Mouse (Mus musculus) CH12.LX (cell line): ENCODE measurements at regions not wholly inside any gene's neighbourhood (a gene's known extent, or its start where the extent isn't known, plus 50 kb on each side); places are given as distances from the start of the nearest gene placed in this dataset.

Experiments
- DNase-seq: peaks from one replicate; pipeline ENCODE4 v3.0.0-alpha.2; 2013; ENCODE audit errors: extremely low read depth
- H3K27ac ChIP-seq: 2 replicates; pipeline ENCODE4 v1.5.1; 2012; ENCODE audit warnings: low read depth, mild to moderate bottlenecking, control low read depth, moderate library complexity; ENCODE audit not compliant: insufficient read depth
- H3K27me3 ChIP-seq: replicated peaks from 2 replicates; pipeline ENCODE3; 2012; ENCODE audit warnings: inconsistent platforms
- H3K36me3 ChIP-seq, 2 experiments: replicated peaks in 1 of 2; 2 replicates each; pipeline versions ENCODE3 to v1.6.1; 2012; ENCODE audit warnings: inconsistent platforms in 1 of 2, low read length in 1 of 2, mild to moderate bottlenecking in 1 of 2, mixed read lengths in 1 of 2, moderate library complexity in 1 of 2; ENCODE audit not compliant: control insufficient read depth in 1 of 2, insufficient read depth in 1 of 2
- H3K4me1 ChIP-seq, 2 experiments: 2 replicates each; pipeline ENCODE4 v1.6.1; 2012; ENCODE audit warnings: inconsistent platforms in 1 of 2, moderate library complexity in 1 of 2; ENCODE audit not compliant: insufficient read depth in 2 of 2, control insufficient read depth in 1 of 2
- H3K4me2 ChIP-seq: 2 replicates; pipeline ENCODE4 v1.6.1; 2012; ENCODE audit warnings: low read depth, mild to moderate bottlenecking, control low read depth; ENCODE audit not compliant: poor library complexity, insufficient read depth, severe bottlenecking
- H3K4me3 ChIP-seq, 3 experiments: fragments of 150-350 bp in 1 of 3; sonication (generic) in 1 of 3; replicated peaks in 1 of 3; 2 replicates each; pipeline versions ENCODE3 to v1.5.1; 2011 to 2012; ENCODE audit warnings: low read depth in 2 of 3, low read length in 2 of 3, mild to moderate bottlenecking in 2 of 3, moderate library complexity in 2 of 3, control low read depth in 1 of 3, improper control_type of control experiment in 1 of 3, inconsistent platforms in 1 of 3, mixed read lengths in 1 of 3; ENCODE audit not compliant: poor library complexity in 1 of 3
- H3K79me2 ChIP-seq: replicated peaks from 2 replicates; pipeline ENCODE4 v1.6.1; 2012; ENCODE audit warnings: mild to moderate bottlenecking, moderate library complexity; ENCODE audit not compliant: control insufficient read depth, poor library complexity, insufficient read depth, severe bottlenecking; ENCODE audit errors: extremely low read depth
- H3K9ac ChIP-seq: 2 replicates; pipeline ENCODE4 v1.6.1; 2012; ENCODE audit warnings: low read depth, mild to moderate bottlenecking, control low read depth, moderate library complexity; ENCODE audit not compliant: insufficient read depth
- H3K9me3 ChIP-seq: replicated peaks from 2 replicates; pipeline ENCODE3; 2012; ENCODE audit warnings: low read length, inconsistent platforms, mixed read lengths
- BHLHE40 ChIP-seq: IDR thresholded peaks from 2 replicates; pipeline ENCODE4 v1.6.1; 2011; ENCODE audit warnings: mild to moderate bottlenecking, low read depth, low read length, improper control_type of control experiment
- CHD1 ChIP-seq: IDR thresholded peaks from 2 replicates; pipeline ENCODE4 v1.6.1; 2012; ENCODE audit warnings: low read depth, low read length, improper control_type of control experiment, inconsistent platforms
- CTCF ChIP-seq, 2 experiments: IDR thresholded peaks in 1 of 2; conservative IDR thresholded peaks in 1 of 2; 2 replicates each; pipeline ENCODE4 v1.5.1; 2011 to 2012; ENCODE audit warnings: low read depth in 2 of 2, low read length in 2 of 2, improper control_type of control experiment in 1 of 2, inconsistent platforms in 1 of 2, mild to moderate bottlenecking in 1 of 2, moderate library complexity in 1 of 2
- EP300 ChIP-seq: IDR thresholded peaks from 2 replicates; pipeline ENCODE4 v1.6.1; 2011; ENCODE audit warnings: low read length, improper control_type of control experiment
- ETS1 ChIP-seq: conservative IDR thresholded peaks from 2 replicates; pipeline ENCODE4 v1.6.1; 2012; ENCODE audit warnings: low read depth, mild to moderate bottlenecking, inconsistent platforms, low read length, improper control_type of control experiment, moderate library complexity
- IRF4 ChIP-seq: IDR thresholded peaks from 2 replicates; pipeline ENCODE4 v1.6.1; 2014; ENCODE audit warnings: low read depth, mild to moderate bottlenecking, inconsistent platforms, low read length, improper control_type of control experiment
- JUN ChIP-seq: IDR thresholded peaks from 2 replicates; pipeline ENCODE4 v1.6.1; 2011; ENCODE audit warnings: low read depth, mild to moderate bottlenecking, low read length, improper control_type of control experiment, moderate library complexity; ENCODE audit not compliant: insufficient read depth
- MAX ChIP-seq: IDR thresholded peaks from 2 replicates; pipeline ENCODE4 v1.6.1; 2011; ENCODE audit warnings: low read length, improper control_type of control experiment
- MAZ ChIP-seq: IDR thresholded peaks from 2 replicates; pipeline ENCODE4 v1.6.1; 2012; ENCODE audit warnings: low read depth, mild to moderate bottlenecking, inconsistent platforms, low read length, improper control_type of control experiment, moderate library complexity
- MXI1 ChIP-seq: IDR thresholded peaks from 2 replicates; pipeline ENCODE4 v1.6.1; 2011; ENCODE audit warnings: mild to moderate bottlenecking, low read depth, low read length, improper control_type of control experiment
- NRF1 ChIP-seq: IDR thresholded peaks from 2 replicates; pipeline ENCODE4 v1.6.1; 2014; ENCODE audit warnings: low read depth, mild to moderate bottlenecking, inconsistent platforms, low read length, improper control_type of control experiment, moderate library complexity
- PAX5 ChIP-seq: IDR thresholded peaks from 2 replicates; pipeline ENCODE4 v1.6.1; 2012; ENCODE audit warnings: low read length, inconsistent platforms, mixed read lengths
- POLR2A ChIP-seq: IDR thresholded peaks from 2 replicates; pipeline ENCODE4 v1.6.1; 2011; ENCODE audit warnings: low read depth, mild to moderate bottlenecking, improper control_type of control experiment, low read length
- RAD21 ChIP-seq: IDR thresholded peaks from 2 replicates; pipeline ENCODE4 v1.6.1; 2011; ENCODE audit warnings: low read depth, mild to moderate bottlenecking, low read length, improper control_type of control experiment, moderate library complexity
- RCOR1 ChIP-seq: conservative IDR thresholded peaks from 2 replicates; pipeline ENCODE4 v1.6.1; 2012; ENCODE audit warnings: low read depth, mild to moderate bottlenecking, inconsistent platforms, low read length, improper control_type of control experiment
- SIN3A ChIP-seq: IDR thresholded peaks from 2 replicates; pipeline ENCODE4 v1.6.1; 2012; ENCODE audit warnings: low read length, improper control_type of control experiment, inconsistent platforms
- SMC3 ChIP-seq: IDR thresholded peaks from 2 replicates; pipeline ENCODE4 v1.6.1; 2011; ENCODE audit warnings: low read depth, low read length, improper control_type of control experiment
- TCF12 ChIP-seq: IDR thresholded peaks from 2 replicates; pipeline ENCODE4 v1.6.1; 2014; ENCODE audit warnings: low read depth, mild to moderate bottlenecking, inconsistent platforms, low read length, improper control_type of control experiment
- USF1 ChIP-seq: IDR thresholded peaks from 2 replicates; pipeline ENCODE4 v1.6.1; 2014; ENCODE audit warnings: low read depth, mild to moderate bottlenecking, inconsistent platforms, low read length, improper control_type of control experiment
- ZC3H11A ChIP-seq: IDR thresholded peaks from 2 replicates; pipeline ENCODE4 v1.6.1; 2012; ENCODE audit warnings: low read depth, mild to moderate bottlenecking, inconsistent platforms, low read length, improper control_type of control experiment
- ZNF384 ChIP-seq: IDR thresholded peaks from 2 replicates; pipeline ENCODE4 v1.6.1; 2012; ENCODE audit warnings: low read depth, low read length, improper control_type of control experiment, inconsistent platforms
- dilution Hi-C: fragments of 300-500 bp; cut with MboI; formaldehyde crosslinking; loops from 2 replicates; pipeline ENCODE4 v1.14.3; 2020; ENCODE audit warnings: low sequenced_read_pairs; ENCODE audit not compliant: extremely low pct_unique_long_range_greater_than_20kb, extremely low pct_ligation_motif_present
- in situ Hi-C: fragments of 300-500 bp; cut with MboI; formaldehyde crosslinking; loops from 3 replicates; pipeline ENCODE4 v1.14.3; 2019; ENCODE audit warnings: low sequenced_read_pairs, low pct_ligation_motif_present, low pct_unique_long_range_greater_than_20kb, mixed read lengths

GRCm38 (mm10) chr2:80762013-80762612 is 145.1 kb downstream of the Nup35 start:
- no peak overlapping the region for H3K4me3 ChIP-seq
- H3K4me2 ChIP-seq = no peak overlapping the region
- dilution Hi-C loops = no loop called here
- H3K27me3 ChIP-seq = no peaks in the 10 kb centered on the region
- no peak overlapping the region for H3K9ac ChIP-seq
- no peak overlapping the region for H3K27ac ChIP-seq
- no peaks in the 10 kb centered on the region for H3K9me3 ChIP-seq
- H3K79me2 ChIP-seq = no peaks in the 10 kb centered on the region
- H3K36me3 ChIP-seq = no peaks in the 10 kb centered on the region
- in situ Hi-C loops = no loop called here
- DNase-seq = peak; percentile 46
- TF ChIP-seq JUN (no peak), TCF12 (no peak), CTCF (conservative IDR thresholded peaks at IDR 0.05 in 1 of 2, IDR thresholded peaks at IDR 0.05 in 1 of 2; ENCODE audit: low read depth in 2 of 2, low read length in 2 of 2) (peak in 1 of 2 experiments; percentile 64; a peak in 2 of 4 replicates), IRF4 (no peak), SIN3A (no peak), MAZ (no peak), EP300 (no peak), RAD21 (peak; percentile 78), SMC3 (peak; percentile 51), RCOR1 (no peak)
- H3K4me1 ChIP-seq = no peaks in the 10 kb centered on the region

- H3K27me3 ChIP-seq = no peaks in the 10 kb centered on the region
- H3K4me3 ChIP-seq = no peak overlapping the region
- dilution Hi-C loops (no loop called here), in situ Hi-C loops (no loop called here)
- peaks cover 0 to 6% of the 10 kb centered on the region in 2 experiments; a peak in 1 of 4 replicates for H3K4me1 ChIP-seq
- H3K9me3 ChIP-seq = no peaks in the 10 kb centered on the region
- H3K36me3 ChIP-seq = no peaks in the 10 kb centered on the region
- DNase-seq = peak; percentile 9
- H3K9ac ChIP-seq = no peak overlapping the region
- no peak overlapping the region for H3K27ac ChIP-seq
- H3K79me2 ChIP-seq = no peaks in the 10 kb centered on the region
- H3K4me2 ChIP-seq = no peak overlapping the region
- no peak for TF ChIP-seq BHLHE40
- no peak for TF ChIP-seq POLR2A
- no peak for TF ChIP-seq EP300
- no peak for TF ChIP-seq ZNF384
- no peak for TF ChIP-seq CHD1
- no peak for TF ChIP-seq NRF1
- TF ChIP-seq JUN = no peak
- TF ChIP-seq SIN3A = no peak
- TF ChIP-seq ZC3H11A = no peak
- no peak for TF ChIP-seq MXI1
- TF ChIP-seq USF1 = no peak
- no peak for TF ChIP-seq MAX
- TF ChIP-seq PAX5 = no peak
- TF ChIP-seq ETS1 = no peak
Observed at GRCm38 (mm10) chr2:80771176-80771575, 154.1 kb downstream of the Nup35 start.
